Mouse (Mus musculus): ENCODE measurements around the gene Trpm3.

DNA sequence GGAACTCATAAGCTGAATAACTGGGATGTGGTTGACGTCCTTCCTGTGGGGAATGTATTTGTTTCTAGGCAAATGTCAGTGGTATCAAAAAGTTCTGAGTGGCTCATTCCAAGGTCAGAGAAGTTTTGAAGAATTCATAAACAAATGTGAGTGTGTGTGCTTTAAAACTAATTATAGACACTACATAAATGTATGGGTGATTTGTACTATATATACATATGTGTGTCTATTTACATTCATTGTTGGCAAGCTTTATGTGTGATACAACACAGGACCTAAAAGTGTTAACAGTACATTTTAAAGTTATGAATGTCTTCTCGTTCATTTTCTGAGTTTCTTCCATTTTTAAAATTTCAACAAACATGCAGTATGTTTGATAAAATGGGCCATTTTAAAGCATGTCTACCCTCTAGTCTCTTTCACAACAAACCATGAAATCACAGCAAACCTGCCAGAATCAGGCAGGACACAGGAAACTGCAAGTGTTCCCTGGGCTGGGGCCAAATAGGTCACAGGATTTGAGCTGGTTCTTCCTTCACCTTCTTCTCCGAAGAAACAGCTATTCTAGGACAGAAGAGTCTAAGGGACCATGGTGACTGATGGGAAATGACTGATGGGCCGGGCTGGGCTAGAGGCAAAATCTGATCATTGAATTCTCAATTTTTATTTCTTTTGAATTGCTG, 334.3 kb downstream of the Trpm3 start:
- TF ChIP-seq POLR2A (IDR thresholded peaks at IDR 0.05; ENCODE audit: low read depth, low read length) (no peak), CTCF (IDR thresholded peaks at IDR 0.05; ENCODE audit: extremely low read depth, insufficient read depth, insufficient read length, insufficient replicate concordance) (no peak)

Data from spleen, adult 2 months (tissue).